Mouse (Mus musculus): ENCODE measurements at regions not wholly inside any gene's neighbourhood (a gene's known extent, or its start where the extent isn't known, plus 50 kb on each side); places are given as distances from the start of the nearest gene placed in this dataset.

GRCm38 (mm10) chr14:25229569-25229968 is 229.4 kb upstream of the Zmiz1 start:
- no peak for DNase-seq (ENCODE audit: low read depth, low spot score)
- WGBS: 46% methylated on average over 6 of the region's 6 CpGs

DNA sequence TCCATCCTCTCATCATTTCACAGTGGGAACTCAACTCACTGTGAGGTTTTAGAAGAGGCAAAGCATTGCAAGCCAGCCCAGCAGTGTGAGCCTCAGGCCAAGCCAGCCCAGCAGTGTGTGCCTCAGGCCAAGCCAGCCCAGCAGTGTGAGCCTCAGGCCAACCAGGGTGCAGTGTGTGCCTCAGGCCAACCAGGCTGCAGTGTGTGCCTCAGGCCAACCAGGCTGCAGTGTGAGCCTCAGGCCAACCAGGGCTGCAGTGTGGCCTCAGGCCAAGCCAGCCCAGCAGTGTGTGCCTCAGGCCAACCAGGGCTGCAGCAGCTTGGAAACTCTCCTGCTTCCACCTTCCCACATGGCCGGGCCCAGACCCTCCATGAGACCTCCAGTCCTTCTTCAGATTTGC is 227.1 kb upstream of the Zmiz1 start:
- 81% methylated on average over 1 of the region's 1 CpGs for WGBS
- DNase-seq (ENCODE audit: low read depth, low spot score): no peak

DNA sequence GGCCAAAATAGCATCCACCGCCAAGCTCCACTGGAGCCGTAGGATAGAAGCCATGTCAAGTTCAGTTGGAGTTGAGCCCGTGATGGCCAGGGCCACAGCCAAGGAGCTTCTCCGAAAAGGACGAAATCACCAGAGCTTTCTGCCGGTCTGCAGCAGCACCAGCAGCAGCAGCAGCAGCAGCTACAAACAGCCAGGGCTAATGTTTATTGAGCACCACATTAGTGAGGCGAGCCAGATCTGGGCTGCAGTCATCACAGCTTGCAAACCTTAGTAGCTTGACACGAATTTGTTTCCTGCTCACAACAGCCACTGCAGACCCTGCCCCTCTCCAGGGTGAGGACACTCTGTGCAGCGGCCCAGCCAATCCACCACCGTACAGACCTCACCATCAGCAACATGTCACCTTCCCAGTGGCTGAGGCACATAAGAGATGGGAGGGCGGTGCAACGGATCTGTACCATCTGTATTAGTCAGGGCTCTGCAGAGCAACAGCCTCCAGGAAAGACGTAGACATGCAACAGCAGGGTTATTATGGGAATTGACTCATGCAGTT is 222.5 kb upstream of the Zmiz1 start:
- no peak for DNase-seq (ENCODE audit: low read depth, low spot score)
- WGBS: 66% methylated on average over 13 of the region's 13 CpGs

DNA sequence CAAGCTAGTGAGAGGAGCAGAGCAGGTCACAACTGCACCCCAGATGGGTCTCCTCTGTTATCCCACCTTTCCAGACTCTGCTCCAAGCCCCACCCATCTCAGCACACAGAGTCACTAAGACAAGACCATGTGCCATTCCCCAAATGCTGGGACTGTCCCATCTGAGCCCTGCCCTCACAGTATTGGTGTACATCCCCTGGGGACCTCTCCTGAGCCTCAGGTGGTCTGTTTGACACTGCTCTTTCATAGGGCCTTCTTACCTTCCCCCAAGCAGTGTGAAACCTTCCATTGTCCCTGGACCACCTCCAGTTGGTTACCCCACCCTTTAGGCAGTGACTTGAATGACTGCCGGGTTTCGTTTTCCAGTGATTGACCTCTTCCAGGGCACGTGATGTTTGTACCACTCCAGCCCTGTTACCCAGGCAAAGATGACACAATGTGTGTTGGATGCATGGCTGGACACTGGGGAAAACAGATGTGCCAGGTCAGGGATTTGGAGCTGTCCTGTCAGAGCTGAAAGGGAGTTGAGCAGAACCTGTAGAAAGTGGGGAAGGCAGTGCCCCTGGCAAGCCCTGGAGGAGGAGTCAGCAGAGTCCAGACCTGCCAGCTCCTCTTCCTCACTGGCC is 219.5 kb upstream of the Zmiz1 start:
- WGBS: 37% methylated on average over 3 of the region's 3 CpGs
- DNase-seq (ENCODE audit: low read depth, low spot score): no peak

DNA sequence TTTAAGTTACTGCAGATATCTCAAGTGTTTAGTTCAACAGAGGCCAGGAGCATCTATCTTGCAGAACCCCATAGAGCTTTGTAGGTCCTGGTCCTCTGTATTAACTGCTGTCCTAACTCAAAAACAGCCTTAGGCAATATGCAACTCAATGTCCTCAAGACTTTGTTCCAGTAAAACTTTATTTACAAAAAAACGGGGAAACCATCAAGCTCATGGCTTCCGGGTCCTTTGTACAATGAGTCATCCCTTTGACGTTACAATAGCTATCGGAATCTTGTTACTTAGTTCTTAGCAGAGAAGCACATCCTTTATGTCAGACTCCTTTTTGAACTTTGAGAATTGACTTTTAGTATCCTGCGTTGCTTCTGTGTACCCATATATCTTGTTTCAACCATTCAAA is 216.2 kb upstream of the Zmiz1 start:
- WGBS: 72% methylated on average over 5 of the region's 5 CpGs
- DNase-seq (ENCODE audit: low read depth, low spot score): no peak

DNA sequence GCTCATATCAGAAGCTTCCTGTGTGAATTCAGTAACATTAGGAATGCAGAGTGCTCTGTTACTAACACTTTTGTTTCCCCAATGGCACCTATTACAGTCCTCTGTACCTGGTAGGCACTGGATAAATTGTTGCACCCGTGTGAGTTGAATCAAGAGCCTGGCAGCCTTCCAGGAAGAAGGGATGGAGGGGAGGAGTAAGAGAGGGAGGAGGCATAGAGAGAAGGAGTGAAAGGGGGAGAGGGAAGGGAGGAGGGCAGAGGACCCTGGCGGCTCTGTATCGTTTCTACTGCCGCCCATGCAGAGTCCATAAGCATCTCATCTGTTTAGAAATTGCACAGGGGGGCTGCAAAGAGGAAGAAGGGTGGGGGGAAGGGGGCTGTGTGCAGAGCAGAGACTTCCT is 215.7 kb upstream of the Zmiz1 start:
- 42% methylated on average over 4 of the region's 4 CpGs for WGBS
- no peak for DNase-seq (ENCODE audit: low read depth, low spot score)

DNA sequence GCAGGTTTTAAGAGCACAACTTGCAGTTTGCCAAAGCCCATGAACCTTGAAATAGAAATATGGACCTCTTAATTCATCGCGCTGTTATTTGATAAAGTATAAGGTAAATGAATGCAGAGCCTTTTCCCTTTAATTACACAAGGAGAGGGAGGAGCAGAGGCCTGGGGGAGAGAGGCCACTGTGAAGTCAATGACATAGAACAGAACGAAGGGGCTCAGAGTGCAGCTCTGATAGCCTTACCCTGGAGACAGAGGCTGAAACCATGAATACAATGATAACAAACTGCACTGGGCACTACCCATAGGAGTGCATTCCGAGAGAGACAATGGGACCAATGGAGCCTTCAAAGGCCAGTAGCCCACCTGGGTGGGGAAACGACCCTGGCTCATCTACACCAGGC is 215.3 kb upstream of the Zmiz1 start:
- WGBS: 78% methylated on average over 5 of the region's 5 CpGs
- DNase-seq (ENCODE audit: low read depth, low spot score): no peak

- no peak for DNase-seq (ENCODE audit: low read depth, low spot score)
- WGBS: 92% methylated on average over 6 of the region's 6 CpGs
Observed at GRCm38 (mm10) chr14:25244841-25245240, 214.1 kb upstream of the Zmiz1 start.

GRCm38 (mm10) chr14:25245691-25246090 is 213.3 kb upstream of the Zmiz1 start:
- WGBS: 73% methylated on average over 4 of the region's 4 CpGs
- DNase-seq (ENCODE audit: low read depth, low spot score): no peak

DNA sequence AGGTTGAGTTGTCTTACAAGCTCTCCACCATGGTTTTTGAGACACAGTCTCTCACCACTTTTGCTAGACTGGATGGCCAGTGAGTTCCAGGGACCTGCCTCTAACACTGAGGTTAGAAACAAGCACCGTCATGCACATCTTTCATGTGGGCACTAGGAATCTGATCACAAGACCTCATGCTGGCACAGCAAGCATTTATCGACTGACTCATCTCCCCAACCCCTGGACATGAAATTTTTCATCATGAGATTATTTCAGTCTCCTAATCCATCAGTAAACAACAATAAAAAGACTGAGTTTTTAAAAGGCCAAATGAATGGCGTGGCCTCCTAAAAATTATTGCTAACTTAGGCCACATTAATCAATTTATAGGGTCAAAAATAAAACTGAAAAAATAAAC is 210.0 kb upstream of the Zmiz1 start:
- 85% methylated on average over 3 of the region's 3 CpGs for WGBS
- DNase-seq (ENCODE audit: low read depth, low spot score): no peak

GRCm38 (mm10) chr14:25253016-25253850 is 205.8 kb upstream of the Zmiz1 start:
- 87% methylated on average over 15 of the region's 15 CpGs for WGBS
- DNase-seq (ENCODE audit: low read depth, low spot score): no peak

DNA sequence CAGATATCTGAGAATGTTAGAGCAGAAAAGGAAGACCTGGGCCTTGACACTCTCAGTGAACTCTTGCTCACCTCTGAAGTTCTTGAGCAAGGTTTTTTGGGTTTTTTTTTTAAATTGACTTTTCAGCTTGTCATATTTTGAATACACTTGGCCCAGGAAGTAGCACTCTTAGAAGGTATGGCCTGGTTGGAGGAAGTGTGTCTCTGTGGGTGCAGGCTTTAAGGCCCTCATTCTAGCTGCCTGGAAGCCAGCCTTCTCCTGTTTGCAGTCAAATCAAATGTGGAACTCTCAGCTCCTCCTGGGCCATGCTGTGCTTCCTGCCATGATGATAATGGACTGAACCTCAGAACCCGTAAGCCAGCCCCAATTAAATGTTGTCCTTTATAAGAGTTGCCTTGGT is 195.9 kb upstream of the Zmiz1 start:
- WGBS: 92% methylated on average over 1 of the region's 1 CpGs
- DNase-seq (ENCODE audit: low read depth, low spot score): no peak

GRCm38 (mm10) chr14:25266846-25267245 is 192.1 kb upstream of the Zmiz1 start:
- no peak for DNase-seq (ENCODE audit: low read depth, low spot score)
- WGBS: 86% methylated on average over 4 of the region's 4 CpGs

- no peak for DNase-seq (ENCODE audit: low read depth, low spot score)
- WGBS: 75% methylated on average over 13 of the region's 13 CpGs
Observed at GRCm38 (mm10) chr14:25268090-25268631, 190.8 kb upstream of the Zmiz1 start.

- 62% methylated on average over 11 of the region's 11 CpGs for WGBS
- DNase-seq (ENCODE audit: low read depth, low spot score): no peak
Observed at GRCm38 (mm10) chr14:25270227-25270876, 188.6 kb upstream of the Zmiz1 start.

- WGBS: 72% methylated on average over 11 of the region's 11 CpGs
- no peak for DNase-seq (ENCODE audit: low read depth, low spot score)
Observed at GRCm38 (mm10) chr14:25272366-25273156, 186.4 kb upstream of the Zmiz1 start.

- DNase-seq (ENCODE audit: low read depth, low spot score): no peak
Observed at GRCm38 (mm10) chr14:25279751-25280150, 179.2 kb upstream of the Zmiz1 start.

DNA sequence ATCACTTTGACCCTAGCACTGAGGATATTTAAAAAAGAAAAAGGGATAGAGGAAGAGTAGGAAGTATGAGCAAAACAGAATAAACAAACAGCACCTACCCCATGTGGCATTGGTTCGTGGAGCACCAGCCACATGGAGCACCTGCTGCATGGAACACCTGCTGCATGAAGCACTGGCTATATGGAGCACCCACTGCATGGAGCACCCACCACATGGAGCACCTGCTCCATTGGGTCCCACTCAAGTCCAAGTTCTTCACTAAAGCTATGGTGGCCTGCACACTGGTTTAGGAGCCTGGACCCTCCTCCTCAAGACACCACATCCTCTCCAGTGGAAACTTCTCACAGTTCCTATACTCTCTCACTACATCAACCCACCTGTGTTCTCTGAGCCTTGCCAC is 166.4 kb upstream of the Zmiz1 start:
- 46% methylated on average over 1 of the region's 1 CpGs for WGBS
- DNase-seq (ENCODE audit: low read depth, low spot score): no peak

- no peak for DNase-seq (ENCODE audit: low read depth, low spot score)
- 77% methylated on average over 4 of the region's 4 CpGs for WGBS
Observed at GRCm38 (mm10) chr14:25294226-25294625, 164.8 kb upstream of the Zmiz1 start.

All from large intestine, adult 2 months (tissue).